Mouse (Mus musculus): ENCODE results near the gene Cep135. TPM values are rescaled to one million over a fixed set of nuclear protein-coding genes. Genes with fewer than 3 reads are reported as not detected.

The Cep135 gene
- polyA plus RNA-seq, 1 experiment from 2014 or later = 2.7 TPM

- Histone ChIP-seq H3K36me3 (replicated peaks; ENCODE audit: insufficient read depth, low read length) (no peaks in the 10 kb centered on the region), H3K27me3 (ENCODE audit: insufficient read depth, low read length) (no peaks in the 10 kb centered on the region), H3K27ac (ENCODE audit: low read depth) (no peak overlapping the region), H3K9me3 (ENCODE audit: low read length) (no peaks in the 10 kb centered on the region), H3K4me2 (ENCODE audit: low read depth, low read length) (no peak overlapping the region), H3K4me3 (ENCODE audit: low read depth, low read length) (no peak overlapping the region), H3K9ac (replicated peaks) (no peak overlapping the region), H3K4me1 (ENCODE audit: insufficient read depth) (peaks cover 15% of the 10 kb centered on the region)
- TF ChIP-seq EP300 (IDR thresholded peaks at IDR 0.05; ENCODE audit: low read depth) (no peak), CTCF (IDR thresholded peaks at IDR 0.05; ENCODE audit: low read depth) (no peak)
- DNase-seq (no peak), ATAC-seq (no peak)
- 84% methylated on average over 5 of the region's 5 CpGs for WGBS (ENCODE audit: insufficient replicate concordance)
These were observed 95.0 kb downstream of the Cep135 start for GRCm38 (mm10) chr5:76683455-76683854.

GRCm38 (mm10) chr5:76684658-76685605 is 96.4 kb downstream of the Cep135 start:
- 49% methylated on average over 15 of the region's 15 CpGs for WGBS (ENCODE audit: insufficient replicate concordance)
- ATAC-seq = peak; percentile 93
- peak; percentile 77 for DNase-seq
- TF ChIP-seq EP300 (IDR thresholded peaks at IDR 0.05; ENCODE audit: low read depth) (peak; percentile 92), CTCF (IDR thresholded peaks at IDR 0.05; ENCODE audit: low read depth) (no peak)
- H3K9ac ChIP-seq (replicated peaks) = no peak overlapping the region
- H3K9me3 ChIP-seq (ENCODE audit: low read length) = no peaks in the 10 kb centered on the region
- no peaks in the 10 kb centered on the region for H3K36me3 ChIP-seq (replicated peaks; ENCODE audit: insufficient read depth, low read length)
- H3K4me3 ChIP-seq (ENCODE audit: low read depth, low read length) = no peak overlapping the region
- no peaks in the 10 kb centered on the region for H3K27me3 ChIP-seq (ENCODE audit: insufficient read depth, low read length)
- peaks cover 15% of the 10 kb centered on the region for H3K4me1 ChIP-seq (ENCODE audit: insufficient read depth)
- H3K27ac ChIP-seq (ENCODE audit: low read depth) = peak overlapping the region; percentile 66
- peak overlapping the region; percentile 44 for H3K4me2 ChIP-seq (ENCODE audit: low read depth, low read length)

- H3K4me2 ChIP-seq (ENCODE audit: low read depth, low read length) = peak overlapping the region; percentile 34
- H3K4me1 ChIP-seq (ENCODE audit: insufficient read depth) = peaks cover 13% of the 10 kb centered on the region
- H3K4me3 ChIP-seq (ENCODE audit: low read depth, low read length) = no peak overlapping the region
- H3K9me3 ChIP-seq (ENCODE audit: low read length) = no peaks in the 10 kb centered on the region
- TF ChIP-seq EP300 (IDR thresholded peaks at IDR 0.05; ENCODE audit: low read depth) (no peak), CTCF (IDR thresholded peaks at IDR 0.05; ENCODE audit: low read depth) (peak; percentile 30)
- 47% methylated on average over 10 of the region's 10 CpGs for whole genome bisulfite sequencing (ENCODE audit: insufficient replicate concordance)
- DNase-seq (no peak), ATAC-seq (no peak)
- H3K27me3 ChIP-seq (ENCODE audit: insufficient read depth, low read length) = no peaks in the 10 kb centered on the region
- peak overlapping the region; percentile 46; the same call in 1 of the 2 replicates for H3K27ac ChIP-seq (ENCODE audit: low read depth)
- H3K36me3 ChIP-seq (replicated peaks; ENCODE audit: insufficient read depth, low read length) = no peaks in the 10 kb centered on the region
- H3K9ac ChIP-seq (replicated peaks) = no peak overlapping the region
These were observed 99.6 kb downstream of the Cep135 start for GRCm38 (mm10) chr5:76687961-76688600.

- Histone ChIP-seq H3K27me3 (ENCODE audit: insufficient read depth, low read length) (no peaks in the 10 kb centered on the region), H3K9ac (replicated peaks) (no peak overlapping the region), H3K4me1 (ENCODE audit: insufficient read depth) (peaks cover 13% of the 10 kb centered on the region), H3K9me3 (ENCODE audit: low read length) (no peaks in the 10 kb centered on the region), H3K36me3 (replicated peaks; ENCODE audit: insufficient read depth, low read length) (no peaks in the 10 kb centered on the region), H3K4me3 (ENCODE audit: low read depth, low read length) (no peak overlapping the region), H3K4me2 (ENCODE audit: low read depth, low read length) (peak overlapping the region; percentile 34; the same call in 1 of the 2 replicates), H3K27ac (ENCODE audit: low read depth) (0 out of 2 replicates have a peak overlapping the region, but pooled peaks have one; percentile 46)
- no peak for ATAC-seq
- no peak for DNase-seq
- TF ChIP-seq CTCF (IDR thresholded peaks at IDR 0.05; ENCODE audit: low read depth) (no peak), EP300 (IDR thresholded peaks at IDR 0.05; ENCODE audit: low read depth) (no peak)
- WGBS (ENCODE audit: insufficient replicate concordance) = 78% methylated on average over 6 of the region's 6 CpGs
These were observed 100.1 kb downstream of the Cep135 start for GRCm38 (mm10) chr5:76688643-76689042.

- WGBS (ENCODE audit: insufficient replicate concordance) = 35% methylated on average over 5 of the region's 5 CpGs
- no peak for ATAC-seq
- no peaks in the 10 kb centered on the region for H3K27me3 ChIP-seq (ENCODE audit: insufficient read depth, low read length)
These were observed 101.7 kb downstream of the Cep135 start for GRCm38 (mm10) chr5:76690177-76690593.

GRCm38 (mm10) chr5:76691251-76691650 is 102.8 kb downstream of the Cep135 start:
- TF ChIP-seq CTCF (IDR thresholded peaks at IDR 0.05; ENCODE audit: low read depth) (no peak), EP300 (IDR thresholded peaks at IDR 0.05; ENCODE audit: low read depth) (no peak)

More at GRCm38 (mm10) chr5:76690177-76690593, 101.7 kb downstream of the Cep135 start:
- Histone ChIP-seq H3K4me1 (ENCODE audit: insufficient read depth) (peaks cover 13% of the 10 kb centered on the region), H3K4me2 (ENCODE audit: low read depth, low read length) (no peak overlapping the region), H3K9ac (replicated peaks) (no peak overlapping the region), H3K27ac (ENCODE audit: low read depth) (no peak overlapping the region), H3K36me3 (replicated peaks; ENCODE audit: insufficient read depth, low read length) (no peaks in the 10 kb centered on the region), H3K4me3 (ENCODE audit: low read depth, low read length) (no peak overlapping the region), H3K9me3 (ENCODE audit: low read length) (no peaks in the 10 kb centered on the region)
- DNase-seq = no peak
- TF ChIP-seq CTCF (IDR thresholded peaks at IDR 0.05; ENCODE audit: low read depth) (no peak), EP300 (IDR thresholded peaks at IDR 0.05; ENCODE audit: low read depth) (no peak)

More at GRCm38 (mm10) chr5:76691251-76691650, 102.8 kb downstream of the Cep135 start:
- Histone ChIP-seq H3K9ac (replicated peaks) (no peak overlapping the region), H3K9me3 (ENCODE audit: low read length) (no peaks in the 10 kb centered on the region), H3K36me3 (replicated peaks; ENCODE audit: insufficient read depth, low read length) (no peaks in the 10 kb centered on the region), H3K4me1 (ENCODE audit: insufficient read depth) (peaks cover 10% of the 10 kb centered on the region), H3K4me2 (ENCODE audit: low read depth, low read length) (no peak overlapping the region), H3K27ac (ENCODE audit: low read depth) (no peak overlapping the region), H3K27me3 (ENCODE audit: insufficient read depth, low read length) (no peaks in the 10 kb centered on the region), H3K4me3 (ENCODE audit: low read depth, low read length) (no peak overlapping the region)
- no peak for ATAC-seq
- no peak for DNase-seq
- 91% methylated on average over 5 of the region's 5 CpGs for WGBS (ENCODE audit: insufficient replicate concordance)
